Mouse (Mus musculus) midbrain, embryonic 11.5 days (tissue): Measurements from ENCODE around the gene Olfr912. TPM values are rescaled to one million over a fixed set of nuclear protein-coding genes. Genes with fewer than 3 reads are reported as not detected.

Source experiments
- ATAC-seq: fragments of 200-750 bp; cut with Nextera tagmentation; 2 replicates; pipeline ENCODE4 v1.8.0; 2017; ENCODE audit warnings: moderate TSS enrichment, moderate library complexity; ENCODE audit not compliant: low FRiP score
- DNase-seq: peaks from one replicate; pipeline ENCODE4 v3.0.0; 2015; ENCODE audit warnings: low spot score; ENCODE audit errors: missing footprints
- H3K27ac ChIP-seq: fragments of 300-500 bp; sonication (generic); 2 replicates; pipeline ENCODE4 v1.5.1; 2014; ENCODE audit warnings: low read depth, low read length
- H3K27me3 ChIP-seq: fragments of 300-500 bp; sonication (generic); 2 replicates; pipeline ENCODE4 v1.6.1; 2014; ENCODE audit warnings: mild to moderate bottlenecking, low read length, moderate library complexity, mixed read lengths; ENCODE audit not compliant: control insufficient read depth, insufficient read depth
- H3K36me3 ChIP-seq: fragments of 300-500 bp; sonication (generic); 2 replicates; pipeline ENCODE4 v1.6.1; 2014; ENCODE audit warnings: mild to moderate bottlenecking, low read length, moderate library complexity, mixed read lengths; ENCODE audit not compliant: control insufficient read depth, insufficient read depth
- H3K4me1 ChIP-seq: fragments of 300-500 bp; sonication (generic); 2 replicates; pipeline ENCODE4 v1.6.1; 2014; ENCODE audit warnings: low read length; ENCODE audit not compliant: control insufficient read depth, insufficient read depth
- H3K4me2 ChIP-seq: fragments of 300-500 bp; sonication (generic); 2 replicates; pipeline ENCODE4 v1.6.1; 2014; ENCODE audit warnings: mild to moderate bottlenecking, moderate library complexity
- H3K4me3 ChIP-seq: fragments of 300-500 bp; sonication (generic); 2 replicates; pipeline ENCODE4 v1.5.1; 2014; ENCODE audit warnings: low read depth, low read length
- H3K9ac ChIP-seq: fragments of 300-500 bp; sonication (generic); 2 replicates; pipeline ENCODE4 v1.6.1; 2014; ENCODE audit warnings: low read length
- H3K9me3 ChIP-seq: fragments of 300-500 bp; sonication (generic); 2 replicates; pipeline ENCODE4 v1.6.1; 2016; ENCODE audit warnings: low read length; ENCODE audit not compliant: control insufficient read depth
- WGBS: fragments of 180-500 bp; shearing (Covaris S2); extraction: QIAGEN DNeasy Blood & Tissue Kit; methylation state at CpG from one replicate; pipeline ENCODE4 v1.1.7; 2014; 5-methylcytosine and 5-hydroxymethylcytosine counted together
- polyA plus RNA-seq: library from polyadenylated mRNA; unstranded; fragments of >200 nt; fragmentation: Nextera tagmentation; extraction: Ambion mirVana; gene quantifications from 2 replicates; pipeline ENCODE4 v1.2.1, GENCODE M21; 2014

Olfr912 gene
- polyA plus RNA-seq = not detected in 2 replicates

- Histone ChIP-seq H3K36me3 (no peaks in the 10 kb centered on the region), H3K4me2 (no peak within 1 kb of the TSS), H3K9me3 (no peaks in the 10 kb centered on the region), H3K27me3 (no peaks in the 10 kb centered on the region), H3K4me1 (no peaks in the 10 kb centered on the region), H3K9ac (no peak within 1 kb of the TSS), H3K4me3 (no peak within 1 kb of the TSS), H3K27ac (no peak within 1 kb of the TSS)
- no peak for DNase-seq
- WGBS = 73% methylated on average over 1 of the region's 1 CpGs
- ATAC-seq = no peak
Measured at GRCm38 (mm10) chr9:38579878-38580277, at the start of gene Olfr912. Gene Olfr912, plus strand, starts transcription at chr9:38580178.

DNA sequence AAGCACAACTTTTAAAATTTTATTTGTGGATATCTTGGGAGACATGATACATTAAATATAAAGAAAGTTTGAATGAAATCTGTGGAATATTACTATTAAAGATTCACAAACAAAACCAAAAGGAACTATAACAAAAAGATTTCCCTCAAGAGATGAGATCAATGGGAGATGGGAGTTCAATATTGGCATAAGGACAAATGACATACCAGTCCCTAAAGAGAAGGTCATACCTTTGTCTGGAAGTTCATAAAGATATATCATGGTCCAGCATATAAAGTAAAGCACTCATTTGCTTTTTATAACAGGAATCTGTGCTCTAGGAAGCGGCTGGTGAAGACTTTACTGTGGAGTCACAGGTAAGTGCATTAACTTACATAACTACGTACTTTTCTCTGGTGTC lies 42.4 kb upstream of the Olfr912 start, which contains the start of gene Olfr910:
TSS of gene Olfr910 (plus strand) at position 301 of the 400 bp plus-strand sequence.
- Histone ChIP-seq H3K9ac (no peak within 1 kb of the TSS), H3K27ac (no peak within 1 kb of the TSS), H3K9me3 (no peaks in the 10 kb centered on the region), H3K4me2 (no peak within 1 kb of the TSS), H3K4me3 (no peak within 1 kb of the TSS), H3K4me1 (no peaks in the 10 kb centered on the region), H3K36me3 (no peaks in the 10 kb centered on the region), H3K27me3 (no peaks in the 10 kb centered on the region)
- 92% methylated on average over 2 of the region's 2 CpGs for WGBS
- ATAC-seq = no peak
- no peak for DNase-seq

- no peak for ATAC-seq
- Histone ChIP-seq H3K4me3 (no peak overlapping the region), H3K9ac (no peak overlapping the region), H3K27me3 (no peaks in the 10 kb centered on the region), H3K9me3 (no peaks in the 10 kb centered on the region), H3K4me1 (no peaks in the 10 kb centered on the region), H3K4me2 (no peak overlapping the region), H3K27ac (no peak overlapping the region), H3K36me3 (no peaks in the 10 kb centered on the region)
- 52% methylated on average over 1 of the region's 1 CpGs for WGBS
- no peak for DNase-seq
Measured at GRCm38 (mm10) chr9:38591056-38591455, 11.1 kb downstream of the Olfr912 start.

DNA sequence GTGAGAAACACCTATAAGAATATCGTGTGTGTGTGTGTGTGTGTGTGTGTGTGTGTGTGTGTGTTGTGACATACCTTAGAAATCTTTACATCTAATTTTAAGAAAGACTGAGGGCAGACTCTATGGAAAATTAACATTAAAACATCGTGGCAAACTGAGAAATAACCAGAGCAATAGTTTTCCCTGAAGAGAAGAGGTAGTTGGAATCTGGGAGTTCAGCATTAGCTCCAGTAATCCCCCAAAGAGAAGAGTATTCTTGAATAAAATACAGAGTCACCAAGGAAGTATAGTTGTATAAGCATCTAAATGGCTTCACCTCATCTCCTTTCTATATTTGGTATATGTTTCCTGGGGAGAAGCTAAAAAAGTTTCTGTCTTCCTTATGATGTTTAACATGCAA lies 12.5 kb downstream of the Olfr912 start, which contains the start of gene Olfr913:
TSS of gene Olfr913 (plus strand) at position 301 of the 400 bp plus-strand sequence.
- Histone ChIP-seq H3K9me3 (no peaks in the 10 kb centered on the region), H3K27me3 (no peaks in the 10 kb centered on the region), H3K4me2 (no peak within 1 kb of the TSS), H3K27ac (no peak within 1 kb of the TSS), H3K4me1 (no peaks in the 10 kb centered on the region), H3K4me3 (no peak within 1 kb of the TSS), H3K9ac (no peak within 1 kb of the TSS), H3K36me3 (no peaks in the 10 kb centered on the region)
- no peak for ATAC-seq
- DNase-seq = no peak
- 68% methylated on average over 2 of the region's 2 CpGs for WGBS

DNA sequence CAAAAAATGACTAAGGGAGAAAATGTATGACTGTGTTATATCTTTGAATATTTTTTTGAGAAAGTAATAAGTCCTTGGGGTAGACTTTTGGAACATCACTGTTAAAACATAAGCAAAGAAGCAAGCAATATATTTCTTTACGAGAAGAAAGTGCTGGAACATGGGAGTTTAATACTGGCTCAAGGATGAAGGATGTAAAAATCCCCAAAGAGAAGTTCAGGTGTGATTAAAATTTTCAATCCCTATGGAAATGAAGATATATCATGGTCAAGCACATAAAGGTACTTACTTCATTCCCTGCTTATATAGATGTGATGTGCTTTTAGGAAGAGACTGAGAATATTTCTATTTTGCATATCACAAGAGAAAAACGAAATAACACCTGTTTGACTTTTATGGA lies 24.8 kb downstream of the Olfr912 start, which contains the start of gene Olfr914:
TSS of gene Olfr914 (plus strand) at position 301 of the 400 bp plus-strand sequence.
- H3K4me3 ChIP-seq = no peak within 1 kb of the TSS
- no peak within 1 kb of the TSS for H3K27ac ChIP-seq
- H3K27me3 ChIP-seq = no peaks in the 10 kb centered on the region
- no peak for ATAC-seq
- H3K9ac ChIP-seq = no peak within 1 kb of the TSS
- H3K9me3 ChIP-seq = no peaks in the 10 kb centered on the region
- no peak for DNase-seq
- H3K4me2 ChIP-seq = no peak within 1 kb of the TSS
- H3K36me3 ChIP-seq = no peaks in the 10 kb centered on the region
- 72% methylated on average over 2 of the region's 2 CpGs for WGBS
- no peaks in the 10 kb centered on the region for H3K4me1 ChIP-seq

- 79% methylated on average over 4 of the region's 4 CpGs for WGBS
- DNase-seq (no peak), ATAC-seq (no peak)
- H3K36me3 ChIP-seq = no peaks in the 10 kb centered on the region
- no peak overlapping the region for H3K9ac ChIP-seq
- no peaks in the 10 kb centered on the region for H3K27me3 ChIP-seq
- H3K9me3 ChIP-seq = no peaks in the 10 kb centered on the region; the same call in 1 of the 2 replicates
- H3K4me3 ChIP-seq = no peak overlapping the region
- no peak overlapping the region for H3K27ac ChIP-seq
- no peaks in the 10 kb centered on the region for H3K4me1 ChIP-seq
- no peak overlapping the region for H3K4me2 ChIP-seq
Measured at GRCm38 (mm10) chr9:38632406-38632805, 52.4 kb downstream of the Olfr912 start.

Other genes starting within 250 kb of the Olfr912 start
- not detected in 2 replicates for gene Olfr898, start 231.8 kb upstream of the Olfr912 start, polyA plus RNA-seq
- gene Olfr250, start 213.3 kb upstream of the Olfr912 start, polyA plus RNA-seq = not detected in 2 replicates
- gene Olfr251, start 203.1 kb upstream of the Olfr912 start, polyA plus RNA-seq = not detected in 2 replicates
- not detected in 2 replicates for gene Olfr147, start 178.5 kb upstream of the Olfr912 start, polyA plus RNA-seq
- gene Olfr901, start 150.7 kb upstream of the Olfr912 start, polyA plus RNA-seq = not detected in 2 replicates
- not detected in 2 replicates for gene Olfr902, start 132.5 kb upstream of the Olfr912 start, polyA plus RNA-seq
- not detected in 2 replicates for gene Olfr904, start 117.0 kb upstream of the Olfr912 start, polyA plus RNA-seq
- gene Olfr905, start 109.1 kb upstream of the Olfr912 start, polyA plus RNA-seq = not detected in 2 replicates
- not detected in 2 replicates for gene Olfr906, start 93.1 kb upstream of the Olfr912 start, polyA plus RNA-seq
- gene Olfr907, start 84.4 kb upstream of the Olfr912 start, polyA plus RNA-seq = not detected in 2 replicates
- not detected in 2 replicates for gene Olfr911-ps1, start 58.6 kb upstream of the Olfr912 start, polyA plus RNA-seq
- gene Olfr910, start 42.3 kb upstream of the Olfr912 start, polyA plus RNA-seq = not detected in 2 replicates
- gene Olfr913, start 12.6 kb downstream of the Olfr912 start, polyA plus RNA-seq = not detected in 2 replicates
- gene Olfr914, start 24.9 kb downstream of the Olfr912 start, polyA plus RNA-seq = not detected in 2 replicates
- not detected in 2 replicates for gene Olfr916, start 79.7 kb downstream of the Olfr912 start, polyA plus RNA-seq
- not detected in 2 replicates for gene Olfr917, start 85.7 kb downstream of the Olfr912 start, polyA plus RNA-seq
- gene Olfr918, start 94.4 kb downstream of the Olfr912 start, polyA plus RNA-seq = not detected in 2 replicates
- not detected in 2 replicates for gene Olfr919, start 123.5 kb downstream of the Olfr912 start, polyA plus RNA-seq
- gene Vwa5a, start 138.1 kb downstream of the Olfr912 start, polyA plus RNA-seq = 8.2 and 10.6 TPM in 2 replicates
- not detected in 2 replicates for gene Olfr920, start 172.1 kb downstream of the Olfr912 start, polyA plus RNA-seq
- not detected in 2 replicates for gene Olfr921, start 192.9 kb downstream of the Olfr912 start, polyA plus RNA-seq
- gene Olfr922, start 234.4 kb downstream of the Olfr912 start, polyA plus RNA-seq = not detected in 2 replicates
- gene Olfr923, start 246.4 kb downstream of the Olfr912 start, polyA plus RNA-seq = not detected in 2 replicates